Mouse (Mus musculus): ENCODE results near the gene Tgfbr3l. TPM values are rescaled to one million over a fixed set of nuclear protein-coding genes. Genes with fewer than 3 reads are reported as not detected.
"Not testable (repeated sequence)": the region's sequence is repeated elsewhere in the genome, so short reads cannot be mapped to it uniquely, and the experiment has no call there.

Tgfbr3l gene
- polyA plus RNA-seq, 1 experiment, result 33.6 TPM

DNA sequence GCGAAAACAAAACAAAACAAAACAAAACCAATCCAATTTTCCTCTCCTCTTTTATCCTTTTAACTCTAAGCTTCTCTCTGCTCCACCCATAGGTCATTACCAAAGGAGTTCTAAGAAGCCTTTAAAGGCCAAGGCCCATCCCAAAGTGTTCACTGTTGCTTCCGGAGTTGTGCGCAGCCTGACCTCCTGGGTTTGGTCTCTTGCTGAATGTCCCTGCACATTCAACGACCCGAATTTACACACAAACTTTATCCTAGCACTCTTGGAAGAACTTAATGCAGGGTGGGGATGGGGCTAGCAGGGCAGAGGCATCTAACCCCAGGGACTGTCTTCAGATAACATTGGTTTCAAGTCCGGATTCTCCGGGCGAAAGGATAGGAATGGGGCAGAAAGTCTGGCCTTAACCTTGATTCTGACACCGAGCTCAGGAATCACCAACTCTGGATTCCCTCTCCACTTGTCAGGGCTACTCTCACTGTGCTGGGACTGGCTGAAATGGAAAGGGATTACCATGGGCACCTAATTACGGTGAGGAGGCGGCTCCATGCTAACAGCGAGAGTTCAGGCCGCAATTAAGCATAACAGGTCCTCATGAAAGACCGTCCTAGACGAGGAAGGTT, 10.1 kb upstream of the Tgfbr3l start:
- no peak for DNase-seq (ENCODE audit: low spot score)

DNA sequence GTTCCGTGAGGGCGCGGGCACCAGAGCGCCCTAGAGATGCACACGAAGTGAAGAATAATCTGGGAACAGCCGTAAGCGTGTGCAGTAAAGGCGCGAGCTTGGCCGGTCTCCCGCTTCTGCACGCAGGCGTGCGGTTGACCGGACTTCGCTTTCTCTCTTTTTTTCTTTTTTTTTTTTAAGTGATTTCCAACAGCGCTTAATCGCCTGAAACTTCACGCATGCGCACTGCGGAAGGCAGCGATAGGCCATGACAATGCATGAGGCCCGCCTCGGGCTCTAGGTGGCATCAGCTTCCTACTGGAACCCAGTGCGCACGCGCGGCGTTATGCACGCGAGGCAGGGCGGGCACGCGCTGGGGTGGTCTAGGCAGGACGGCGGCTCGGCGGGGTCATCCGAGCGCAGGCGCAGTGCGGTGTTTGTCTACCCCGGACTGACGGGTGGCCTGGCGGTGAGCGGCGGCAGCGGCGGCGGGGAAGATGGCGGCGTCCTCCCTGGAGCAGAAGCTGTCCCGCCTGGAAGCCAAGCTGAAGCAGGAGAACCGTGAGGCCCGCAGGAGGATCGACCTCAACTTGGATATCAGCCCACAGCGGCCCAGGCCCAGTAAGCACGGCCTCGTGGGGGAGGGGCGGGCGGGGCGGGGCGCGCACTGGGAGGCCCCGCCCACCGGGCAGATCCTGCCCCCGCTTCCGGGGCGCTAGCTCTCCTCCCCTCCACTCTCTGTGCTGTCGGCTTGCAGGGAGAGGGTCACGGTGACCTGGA, 9.4 kb upstream of the Tgfbr3l start, which contains the start of the genes Map2k7 and Gm49320:
Map2k7 (plus strand) TSS at position 307 of the 759 bp plus-strand sequence.
Gm49320 (plus strand) TSS at position 432 of the 759 bp plus-strand sequence.
- DNase-seq (ENCODE audit: low spot score), result peak; percentile 100

DNA sequence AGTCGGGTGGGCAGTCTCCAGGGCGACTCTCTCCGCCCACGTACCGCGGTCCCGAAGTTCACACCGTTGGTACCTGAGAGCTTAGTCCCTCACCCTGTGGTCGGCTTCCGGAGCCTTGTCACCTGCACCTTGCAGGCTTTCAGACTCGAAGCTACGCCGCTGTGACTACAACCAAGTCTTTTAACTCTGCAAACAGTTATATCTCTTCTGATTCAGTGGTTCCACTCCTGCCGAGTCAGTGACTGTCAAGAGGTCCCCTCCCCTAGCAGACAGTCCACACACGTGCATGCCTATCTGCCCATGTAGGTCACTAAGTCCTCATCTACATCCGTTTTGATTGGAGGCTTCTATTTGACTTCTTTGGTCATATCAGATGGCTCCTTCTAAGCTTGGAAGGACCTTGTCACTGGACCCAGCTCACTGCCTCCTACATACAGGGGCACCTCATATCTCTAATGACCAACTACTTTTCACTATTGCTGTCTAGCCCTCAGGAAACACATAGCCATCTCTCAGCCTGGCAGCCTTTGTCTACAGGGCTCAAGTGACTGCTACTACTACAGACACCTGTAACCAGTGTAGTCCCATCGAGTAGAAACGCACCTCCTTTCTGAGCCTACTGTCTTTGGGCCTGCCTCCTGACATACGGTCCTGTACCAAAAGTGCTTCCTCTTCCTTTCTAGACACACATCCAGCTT, 8.7 kb upstream of the Tgfbr3l start:
- DNase-seq (ENCODE audit: low spot score), result no peak

DNA sequence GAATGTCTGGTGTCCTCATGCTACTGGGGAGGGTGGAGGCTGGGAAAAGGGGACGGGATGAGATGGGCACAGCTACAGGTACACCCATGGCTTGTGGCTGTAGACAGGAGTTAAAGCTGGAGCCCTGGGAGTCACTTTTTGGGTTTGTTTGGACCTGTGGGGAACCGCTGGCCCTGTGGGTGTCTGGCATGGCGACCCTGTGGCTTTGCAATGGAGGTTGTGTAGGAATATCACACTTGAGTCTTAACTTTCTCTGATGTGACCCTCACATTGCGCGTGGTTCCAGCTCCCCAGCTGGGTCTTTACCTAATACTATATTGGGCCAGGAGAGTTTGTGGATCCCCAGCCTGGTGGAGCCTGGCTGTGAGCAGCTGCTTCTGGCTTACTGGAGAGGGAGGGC, 3.0 kb upstream of the Tgfbr3l start:
- DNase-seq (ENCODE audit: low spot score), result no peak

DNA sequence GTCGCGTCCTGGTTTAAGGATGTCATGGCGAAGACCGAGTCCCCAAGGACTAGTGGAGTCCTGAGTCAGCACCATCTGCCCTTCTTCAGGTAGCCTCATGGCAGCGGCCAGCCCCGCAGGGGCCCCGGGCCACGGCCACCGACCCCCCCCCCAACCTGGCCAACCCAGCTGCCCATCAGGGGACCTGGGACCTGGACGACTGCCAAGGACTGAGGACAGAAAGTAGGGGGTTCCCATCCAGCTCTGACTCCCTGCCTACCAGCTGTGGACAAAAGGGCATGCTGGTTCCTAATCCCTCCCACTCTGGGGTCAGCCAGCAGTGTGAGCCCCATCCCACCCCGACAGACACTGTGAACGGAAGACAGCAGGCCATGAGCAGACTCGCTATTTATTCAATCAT, 2.3 kb upstream of the Tgfbr3l start:
- DNase-seq (ENCODE audit: low spot score), result peak; percentile 20

DNA sequence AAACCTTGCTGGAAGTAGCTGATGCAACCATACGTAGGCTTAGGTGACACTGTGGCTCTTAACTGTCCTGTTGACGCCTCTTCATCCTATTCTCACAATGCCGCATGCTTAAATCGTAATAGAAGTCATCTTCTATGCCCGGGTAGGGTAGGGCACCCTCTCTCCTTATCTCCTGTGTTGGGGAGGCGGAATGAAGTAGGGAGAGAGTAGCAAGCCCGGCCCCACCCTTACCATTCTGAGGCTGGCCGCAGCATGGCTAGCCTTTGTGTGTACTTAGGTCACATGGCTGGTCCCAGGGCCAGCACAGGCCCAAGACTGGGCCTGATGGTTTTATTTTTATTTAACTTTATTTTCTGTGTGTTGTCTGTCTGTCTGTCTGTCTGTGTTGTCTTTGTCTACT, 773 bp upstream of the Tgfbr3l start:
- no peak for DNase-seq (ENCODE audit: low spot score)

DNA sequence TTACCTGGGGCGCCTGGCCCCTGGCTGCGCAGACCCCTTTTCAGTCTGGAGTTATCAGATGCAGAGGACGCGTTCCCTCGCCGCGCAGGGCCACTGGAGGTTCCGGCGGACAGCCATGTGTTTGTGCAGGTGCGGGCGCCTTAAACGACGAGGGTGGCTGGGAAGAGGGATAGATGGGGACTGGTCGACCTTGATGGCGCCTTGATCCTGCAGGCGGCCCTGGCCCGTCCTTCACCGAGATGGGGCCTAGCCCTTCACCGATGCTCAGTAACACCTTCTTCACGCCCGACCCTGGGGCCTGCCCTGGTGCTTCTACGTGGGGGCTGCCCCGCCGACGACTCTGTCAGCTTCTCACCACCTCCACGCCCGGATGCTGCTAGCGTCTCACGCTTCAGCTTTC, 1.2 kb downstream of the Tgfbr3l start:
- no peak for DNase-seq (ENCODE audit: low spot score)

DNA sequence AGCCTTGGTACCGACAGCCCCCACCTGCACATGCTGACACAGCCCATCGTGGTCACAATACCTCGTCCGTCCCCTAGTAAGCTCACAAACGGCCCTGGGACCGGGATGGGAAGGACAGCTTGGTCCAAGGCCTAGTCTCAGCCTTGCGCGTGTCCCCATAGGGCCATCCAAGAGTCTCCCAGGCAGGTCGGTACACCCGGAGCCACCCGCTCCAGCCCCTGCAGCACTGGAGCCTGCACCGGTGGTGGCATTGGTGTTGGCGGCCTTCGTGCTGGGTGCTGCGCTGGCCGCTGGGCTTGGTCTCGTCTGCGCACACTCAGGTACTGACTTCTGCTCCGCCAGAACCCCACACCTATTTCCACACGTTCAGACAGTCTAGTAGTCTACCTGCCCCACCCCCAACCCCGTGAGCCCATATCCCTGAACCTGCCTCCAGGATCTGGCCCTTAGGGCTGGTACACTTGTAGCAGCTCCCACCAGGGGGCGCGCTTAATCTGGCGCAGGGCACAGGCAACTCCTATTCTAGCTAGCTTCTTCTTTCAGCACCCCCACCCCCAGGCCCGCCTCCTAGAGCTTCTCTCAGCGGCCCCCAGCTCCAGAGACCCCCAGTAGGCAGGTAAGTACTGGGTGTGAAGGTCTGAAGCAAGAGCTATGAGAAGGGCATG, 2.4 kb downstream of the Tgfbr3l start:
- peak; percentile 64 for DNase-seq (ENCODE audit: low spot score)

DNA sequence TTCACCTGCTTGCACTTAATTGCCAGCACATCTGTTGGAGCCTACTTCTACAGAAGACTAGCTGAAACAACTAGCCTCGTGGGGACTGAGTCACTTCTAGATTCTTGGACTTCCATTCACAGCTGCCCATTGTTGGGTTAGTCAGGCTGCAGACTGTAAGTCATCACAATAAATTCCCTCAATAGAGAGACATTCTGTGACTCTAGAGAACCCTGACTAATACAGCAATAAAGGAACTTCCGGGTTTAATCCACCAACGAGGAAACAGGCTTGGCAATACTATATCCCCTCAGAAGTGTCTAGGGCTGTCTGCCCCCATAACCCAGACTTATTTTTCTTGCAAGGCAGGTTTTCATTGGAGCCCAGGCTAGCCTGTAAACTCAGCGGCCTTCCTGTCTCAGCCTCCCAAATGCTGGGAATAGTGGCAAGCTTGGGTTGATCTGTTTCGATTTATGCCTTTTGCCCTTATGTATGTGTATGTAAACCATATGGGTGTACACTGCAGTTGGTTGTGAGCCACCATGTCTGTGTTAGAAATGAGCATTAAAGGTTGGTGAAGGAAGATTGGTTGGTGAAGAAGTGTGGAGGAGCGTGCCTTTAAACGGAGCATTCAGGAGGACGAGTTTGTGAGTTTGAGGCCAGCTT, 4.2 kb downstream of the Tgfbr3l start:
- no peak for DNase-seq (ENCODE audit: low spot score)

DNA sequence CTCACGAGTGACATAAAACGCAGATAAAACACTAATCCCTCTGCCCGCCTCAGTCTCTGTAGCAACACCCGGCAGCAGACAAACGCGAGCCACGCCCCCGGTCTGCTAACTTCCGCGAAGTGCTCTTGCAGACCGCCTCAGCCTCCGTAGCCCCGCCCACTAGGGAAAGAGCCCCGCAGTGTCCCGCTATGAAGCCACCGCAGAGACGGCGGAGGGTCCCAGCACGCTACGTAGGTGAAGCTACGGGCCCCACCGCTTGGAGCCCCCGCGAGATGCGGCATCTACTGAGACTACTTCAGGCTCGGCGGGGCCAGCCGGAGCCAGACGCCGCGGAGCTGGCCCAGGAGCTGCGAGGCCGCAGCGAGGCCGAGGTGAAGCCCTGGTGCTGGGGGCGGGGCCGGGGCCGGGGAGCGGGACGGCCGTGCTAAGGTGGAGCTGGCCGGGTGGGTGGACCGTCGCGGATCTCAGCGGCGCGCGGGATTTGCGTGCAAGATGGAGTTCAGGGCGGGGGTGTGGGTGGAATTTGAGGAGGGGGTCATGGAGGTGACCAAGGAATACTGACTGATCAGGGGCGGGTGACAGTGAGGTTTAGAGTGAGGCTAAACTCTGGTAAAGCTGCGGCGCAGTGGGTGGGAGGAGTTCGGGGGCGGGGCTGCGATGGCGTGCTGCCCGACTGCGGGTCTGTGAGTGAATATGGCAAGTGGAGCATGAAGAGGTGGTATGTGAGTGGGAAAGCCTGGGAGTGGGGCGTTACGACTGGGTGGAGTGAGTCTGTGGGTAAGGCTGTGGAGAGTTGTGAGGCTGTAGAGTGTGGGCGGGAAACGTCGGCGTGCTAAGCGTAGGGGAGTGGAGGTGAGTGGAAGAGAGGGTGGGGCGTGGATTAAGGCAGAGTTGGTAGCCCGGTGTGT, 5.2 kb downstream of the Tgfbr3l start, which contains the start of gene Snapc2:
Snapc2 (plus strand) TSS at position 147 of the 908 bp plus-strand sequence.
- peak; percentile 96 for DNase-seq (ENCODE audit: low spot score)

DNA sequence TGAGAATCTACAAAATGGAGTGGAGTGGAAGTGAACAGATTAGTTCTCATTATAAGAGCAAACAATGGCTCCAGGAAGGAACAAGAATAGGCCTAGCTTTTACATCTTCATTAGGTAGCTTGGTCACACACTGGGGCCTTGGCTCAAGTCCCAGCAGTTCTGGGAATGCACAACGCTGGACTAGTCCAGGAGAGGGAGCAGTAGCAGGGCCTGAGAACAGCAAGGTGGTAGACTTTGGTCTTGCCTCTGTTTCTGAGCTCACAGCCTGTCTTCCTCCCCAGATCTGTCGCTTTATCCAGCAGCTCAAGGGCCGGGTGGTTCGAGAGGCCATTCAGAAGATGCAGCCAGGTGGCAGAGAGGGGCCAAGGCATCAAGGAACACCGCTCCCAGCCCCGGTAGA, 6.0 kb downstream of the Tgfbr3l start:
- no peak for DNase-seq (ENCODE audit: low spot score)

DNA sequence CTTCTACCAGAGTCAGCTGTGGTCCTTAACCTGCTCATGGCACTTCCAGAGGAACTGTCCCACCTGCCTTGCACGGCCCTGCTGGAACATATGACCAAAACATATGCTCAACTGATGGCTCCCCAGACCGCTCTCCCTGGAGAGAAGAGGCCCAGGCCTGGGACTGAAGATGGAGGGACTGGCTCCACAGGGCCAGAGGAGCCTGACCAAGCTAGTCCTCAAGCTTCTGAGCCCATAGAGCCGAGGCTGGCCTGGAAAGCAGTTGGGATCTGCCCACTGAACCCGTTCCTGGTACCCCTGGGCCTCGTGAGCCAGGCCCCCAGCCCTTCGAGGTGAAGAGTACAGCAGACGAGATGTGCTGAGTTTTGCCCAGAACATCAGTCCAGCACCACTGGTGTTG, 7.5 kb downstream of the Tgfbr3l start:
- DNase-seq (ENCODE audit: low spot score), result not testable (repeated sequence)

DNA sequence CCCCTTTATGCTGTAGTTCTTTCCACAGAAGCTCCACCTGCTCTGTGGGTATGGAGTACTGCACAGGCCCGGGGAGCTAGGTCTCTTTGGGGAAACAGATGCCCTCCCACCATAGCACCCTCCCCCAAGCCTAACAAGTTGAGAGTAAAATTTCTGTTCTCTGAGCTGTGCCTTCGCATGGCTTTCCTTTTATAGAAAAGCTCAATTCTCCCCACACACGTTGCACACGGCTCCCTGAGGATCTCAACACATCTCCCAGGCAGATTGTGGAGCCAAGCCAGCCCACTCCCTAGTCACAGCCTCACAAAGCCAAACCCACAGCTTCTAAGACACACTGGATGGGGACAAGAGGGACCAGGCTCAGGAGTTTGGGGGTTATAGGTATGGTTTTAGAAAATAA, 8.9 kb downstream of the Tgfbr3l start:
- DNase-seq (ENCODE audit: low spot score), result no peak

DNA sequence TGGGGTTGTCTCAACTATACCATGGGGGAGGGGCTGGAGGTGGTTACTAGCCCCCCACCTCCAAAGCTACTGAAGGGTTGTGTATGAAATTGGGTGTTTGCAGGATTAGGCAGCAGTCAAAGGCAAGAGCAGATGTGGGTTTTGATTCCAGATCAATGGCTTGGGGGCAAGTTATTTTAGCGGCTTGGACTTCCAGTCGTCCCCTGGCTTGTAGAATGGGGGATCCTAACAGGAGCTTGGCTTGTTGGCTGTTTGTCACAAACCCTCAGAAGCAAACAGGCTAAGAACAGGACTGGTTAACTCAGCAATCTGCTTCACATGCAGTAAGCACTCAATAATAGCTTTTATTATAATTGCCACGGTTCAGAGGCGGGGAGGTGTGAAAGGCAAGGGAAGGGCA, 9.3 kb downstream of the Tgfbr3l start:
- DNase-seq (ENCODE audit: low spot score), result no peak

DNA sequence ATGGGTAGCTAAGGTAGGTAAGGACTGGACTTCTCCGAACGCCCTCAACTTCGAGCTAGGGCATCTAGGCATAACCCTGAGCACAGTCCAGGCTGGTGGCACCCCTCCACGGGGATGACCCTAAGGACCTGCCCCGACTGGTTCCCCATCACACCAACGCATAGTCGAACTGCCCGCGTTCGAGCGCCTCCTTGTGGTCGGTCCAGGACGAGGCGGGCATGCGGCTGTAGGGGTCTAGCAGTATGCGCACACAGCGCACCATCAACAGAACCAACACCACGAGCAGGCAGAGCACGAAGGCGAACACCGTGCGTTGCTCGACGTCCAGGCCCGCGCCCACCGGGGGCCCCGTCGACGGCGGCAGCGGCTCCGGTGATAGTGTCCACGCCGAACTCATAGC, 10.2 kb downstream of the Tgfbr3l start:
- peak; percentile 72 for DNase-seq (ENCODE audit: low spot score)

DNA sequence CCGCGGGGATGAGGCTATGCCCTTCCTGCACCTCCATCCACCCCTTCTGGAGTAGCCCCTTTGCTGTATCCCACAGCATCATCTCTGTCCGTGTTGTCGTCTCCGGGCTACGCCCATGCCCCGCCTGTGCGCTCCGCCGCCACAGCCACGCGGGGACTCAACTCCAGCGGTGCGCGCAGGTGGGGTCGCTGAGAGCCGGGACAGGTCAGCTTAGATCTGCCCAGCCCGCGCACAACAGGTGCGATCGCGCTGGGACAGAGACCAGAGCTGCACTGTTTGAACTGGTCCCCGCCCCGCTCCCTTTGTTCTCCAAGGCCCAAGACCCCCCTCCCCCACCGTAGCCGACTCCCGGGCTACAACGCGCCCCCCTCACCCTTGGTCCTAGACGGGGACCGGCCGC, 10.7 kb downstream of the Tgfbr3l start:
- DNase-seq (ENCODE audit: low spot score), result no peak

DNA sequence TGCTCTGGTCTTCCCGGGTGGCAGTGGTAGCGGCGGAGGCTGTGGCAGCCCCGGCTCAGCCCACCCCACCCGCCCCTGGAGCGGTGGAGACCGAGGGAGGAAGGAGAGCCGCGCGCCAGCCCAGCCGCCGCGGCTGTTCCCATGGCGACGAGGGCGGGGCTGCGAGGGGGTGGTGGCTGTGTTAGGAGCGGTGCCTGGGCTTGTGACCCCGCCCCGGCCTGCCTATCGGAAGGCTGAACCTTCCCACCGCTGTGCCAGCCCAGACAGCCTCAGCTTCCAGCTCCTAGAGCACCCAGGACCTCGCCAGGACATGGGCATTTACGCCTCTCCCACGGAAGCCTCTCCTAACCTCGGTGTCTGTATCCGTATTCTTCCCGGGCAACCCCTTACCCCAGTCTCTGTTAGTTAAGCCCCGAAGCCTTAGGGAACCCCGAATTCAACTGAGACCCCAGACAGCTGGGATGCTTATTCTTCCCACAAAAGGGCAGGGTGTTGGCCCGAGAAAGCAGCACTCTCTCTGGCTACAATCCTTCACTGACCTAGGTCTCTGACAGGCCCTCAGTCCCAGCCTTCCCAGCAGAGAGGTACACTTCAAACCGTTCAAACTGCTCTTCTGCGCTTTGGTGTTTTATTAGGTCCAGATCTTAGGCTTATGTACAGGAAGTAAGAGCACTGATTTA, 11.3 kb downstream of the Tgfbr3l start, which contains the start of gene Ctxn1:
Ctxn1 (minus strand) TSS at position 150 of the 680 bp plus-strand sequence.
- DNase-seq (ENCODE audit: low spot score), result peak; percentile 85

DNA sequence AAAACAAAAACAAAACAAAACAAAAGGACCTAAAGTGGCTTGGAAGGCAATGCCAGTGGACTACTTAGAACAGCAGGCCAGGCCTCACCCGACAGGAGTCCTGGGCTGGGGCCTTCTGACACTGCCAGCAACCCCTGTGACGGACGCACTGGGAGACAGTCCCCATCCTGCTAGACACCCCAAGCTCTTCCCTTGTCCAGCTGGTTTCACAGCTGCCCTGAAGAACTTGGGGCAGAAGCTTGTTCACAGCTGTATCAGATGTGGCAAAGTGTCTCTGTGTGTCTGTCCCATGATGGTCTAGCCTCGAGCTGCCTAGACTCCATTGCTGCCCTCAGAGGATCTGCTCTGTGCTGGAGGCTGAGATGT, 11.8 kb downstream of the Tgfbr3l start:
- no peak for DNase-seq (ENCODE audit: low spot score)

DNA sequence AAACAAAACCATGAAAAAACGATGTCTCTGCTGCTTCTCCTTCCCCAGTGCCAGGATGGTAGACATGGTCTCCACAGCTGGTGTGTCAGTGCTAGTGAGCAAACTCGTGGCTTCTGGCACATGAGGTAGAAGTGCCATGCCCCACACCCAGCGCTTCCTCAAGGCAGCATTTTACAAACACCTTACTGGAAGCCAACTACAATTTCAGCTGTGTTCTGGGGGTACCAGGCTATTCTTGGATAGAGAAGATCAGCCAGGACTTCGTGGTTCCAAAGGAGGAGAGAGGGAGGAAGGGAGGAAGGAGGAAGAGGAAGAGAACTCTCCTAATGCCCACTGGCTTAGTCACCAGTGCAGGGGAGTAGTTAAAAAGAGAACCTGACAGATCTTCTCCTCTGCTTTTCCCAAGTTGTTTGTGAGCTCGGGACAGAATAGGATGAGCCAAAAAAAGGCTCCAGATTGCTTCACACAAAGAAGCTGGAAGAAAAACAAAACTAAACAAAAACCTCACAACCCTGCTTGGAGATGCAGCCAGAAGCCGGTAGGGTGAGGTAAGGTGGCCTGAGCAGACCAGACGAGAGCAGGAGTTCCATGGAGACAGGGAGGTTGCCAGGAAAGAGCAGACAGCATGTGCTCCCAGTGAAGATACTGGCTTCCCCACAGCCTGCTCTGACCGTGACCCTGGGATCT, 15.2 kb downstream of the Tgfbr3l start:
- DNase-seq (ENCODE audit: low spot score), result no peak

Data from urinary bladder, adult 2 months (tissue).